Mouse (Mus musculus): ENCODE data around the gene Foxg1. TPM values are rescaled to one million over a fixed set of nuclear protein-coding genes. Genes with fewer than 3 reads are reported as not detected.

Gene Foxg1
- polyA plus RNA-seq (2017; shearing (Covaris generic)) = not detected

- no peak for ATAC-seq
Measured at GRCm38 (mm10) chr12:49382565-49383520, at the start of gene Foxg1. Foxg1 (plus strand) TSS chr12:49382660.

GRCm38 (mm10) chr12:49349697-49350096 is 32.8 kb upstream of the Foxg1 start:
- ATAC-seq = no peak

- no peak for ATAC-seq
Measured at GRCm38 (mm10) chr12:49368931-49369330, 13.5 kb upstream of the Foxg1 start.

GRCm38 (mm10) chr12:49372170-49372569 is 10.3 kb upstream of the Foxg1 start:
- ATAC-seq = no peak

GRCm38 (mm10) chr12:49373176-49373575 is 9.3 kb upstream of the Foxg1 start:
- no peak for ATAC-seq

GRCm38 (mm10) chr12:49373821-49374605 is 8.4 kb upstream of the Foxg1 start:
- ATAC-seq = no peak

- no peak for ATAC-seq
Measured at GRCm38 (mm10) chr12:49374606-49374995, 7.9 kb upstream of the Foxg1 start.

GRCm38 (mm10) chr12:49375427-49376317 is 6.8 kb upstream of the Foxg1 start:
- no peak for ATAC-seq

GRCm38 (mm10) chr12:49376318-49376992 is 6.0 kb upstream of the Foxg1 start:
- no peak for ATAC-seq

GRCm38 (mm10) chr12:49377281-49377970 is 5.0 kb upstream of the Foxg1 start:
- no peak for ATAC-seq

GRCm38 (mm10) chr12:49378920-49379319 is 3.5 kb upstream of the Foxg1 start:
- no peak for ATAC-seq

GRCm38 (mm10) chr12:49379446-49379845 is 3.0 kb upstream of the Foxg1 start:
- no peak for ATAC-seq

GRCm38 (mm10) chr12:49380442-49380841 is 2.0 kb upstream of the Foxg1 start:
- ATAC-seq = no peak

- no peak for ATAC-seq
Measured at GRCm38 (mm10) chr12:49381031-49381525, 1.4 kb upstream of the Foxg1 start.

GRCm38 (mm10) chr12:49381721-49382365 is 617 bp upstream of the Foxg1 start:
- ATAC-seq = no peak

GRCm38 (mm10) chr12:49383521-49384133 is 1.2 kb downstream of the Foxg1 start:
- no peak for ATAC-seq

GRCm38 (mm10) chr12:49384295-49384875 is 1.9 kb downstream of the Foxg1 start:
- no peak for ATAC-seq

GRCm38 (mm10) chr12:49384876-49385630 is 2.6 kb downstream of the Foxg1 start, which contains the start of gene Gm43517:
Gm43517 (plus strand) TSS chr12:49385174.
- ATAC-seq = no peak

- no peak for ATAC-seq
Measured at GRCm38 (mm10) chr12:49385631-49385990, 3.2 kb downstream of the Foxg1 start.

Data from activated CD4-positive, CD25-positive, alpha-beta regulatory T cell, adult 4 months (primary cell).